Mouse (Mus musculus) hindbrain, postnatal 0 days (tissue): ENCODE data around the gene Gmcl1. TPM values are rescaled to one million over a fixed set of nuclear protein-coding genes. Genes with fewer than 3 reads are reported as not detected.

ENCODE experiments used
- ATAC-seq: fragments of 200-750 bp; cut with Nextera tagmentation; 2 replicates; pipeline ENCODE4 v1.8.0; 2017; ENCODE audit warnings: mild to moderate bottlenecking, moderate TSS enrichment, moderate library complexity
- DNase-seq: peaks from one replicate; pipeline ENCODE4 v3.0.0-alpha.2; 2015; ENCODE audit warnings: low spot score
- H3K27ac ChIP-seq: fragments of 300-500 bp; sonication (generic); 2 replicates; pipeline ENCODE4 v1.5.1; 2014; ENCODE audit warnings: mild to moderate bottlenecking
- H3K27me3 ChIP-seq: fragments of 300-500 bp; sonication (generic); 2 replicates; pipeline ENCODE4 v1.6.1; 2014; ENCODE audit warnings: low read length, mixed read lengths; ENCODE audit not compliant: insufficient read depth
- H3K36me3 ChIP-seq: fragments of 300-500 bp; sonication (generic); 2 replicates; pipeline ENCODE4 v1.6.1; 2014; ENCODE audit warnings: low read length, mixed read lengths; ENCODE audit not compliant: insufficient read depth
- H3K4me1 ChIP-seq: fragments of 300-500 bp; sonication (generic); 2 replicates; pipeline ENCODE4 v1.6.1; 2014; ENCODE audit warnings: antibody characterized with exemption, low read length, mixed read lengths; ENCODE audit not compliant: insufficient read depth
- H3K4me2 ChIP-seq: fragments of 300-500 bp; sonication (generic); 2 replicates; pipeline ENCODE4 v1.6.1; 2014; ENCODE audit warnings: low read depth, mild to moderate bottlenecking, low read length, moderate library complexity, mixed read lengths
- H3K4me3 ChIP-seq: fragments of 300-500 bp; sonication (generic); 2 replicates; pipeline ENCODE4 v1.5.1; 2014; ENCODE audit warnings: low read length
- H3K9ac ChIP-seq: fragments of 300-500 bp; sonication (generic); replicated peaks from 2 replicates; pipeline ENCODE4 v1.6.1; 2014; ENCODE audit warnings: mild to moderate bottlenecking, low read length, moderate library complexity, mixed read lengths
- H3K9me3 ChIP-seq: fragments of 300-500 bp; sonication (generic); 2 replicates; pipeline ENCODE4 v1.6.1; 2016; ENCODE audit warnings: low read length, mixed read lengths
- CTCF ChIP-seq: IDR thresholded peaks from 2 replicates; pipeline ENCODE4 v1.5.1; 2016; ENCODE audit warnings: antibody characterized with exemption, control low read depth, low read depth
- WGBS: fragments of 180-500 bp; shearing (Covaris S2); extraction: QIAGEN DNeasy Blood & Tissue Kit; methylation state at CpG from one replicate; pipeline ENCODE4 v1.1.7; 2014; 5-methylcytosine and 5-hydroxymethylcytosine counted together
- polyA plus RNA-seq: library from polyadenylated mRNA; unstranded; fragments of >200 nt; fragmentation: Nextera tagmentation; extraction: Ambion mirVana; gene quantifications from 2 replicates; pipeline ENCODE4 v1.2.1, GENCODE M21; 2015
- total RNA-seq: library from RNA; depleted of rRNA; stranded (reverse); fragments of >200 nt; gene quantifications from 2 replicates; pipeline ENCODE4 v1.2.3, GENCODE M21; 2014

Gmcl1 gene
- total and polyA plus RNA-seq, 2 experiments from 2014 or later: 15.9 to 25.8 TPM

GRCm38 (mm10) chr6:86736830-86737229, 3.6 kb upstream of the Gmcl1 start:
- 81% methylated on average over 6 of the region's 6 CpGs for WGBS
- Histone ChIP-seq H3K36me3 (no peaks in the 10 kb centered on the region), H3K9ac (no peak overlapping the region), H3K4me2 (no peak overlapping the region), H3K9me3 (no peaks in the 10 kb centered on the region), H3K27me3 (no peaks in the 10 kb centered on the region), H3K4me1 (peaks cover 4% of the 10 kb centered on the region), H3K4me3 (no peak overlapping the region), H3K27ac (no peak overlapping the region)
- DNase-seq (no peak), ATAC-seq (no peak)
- TF ChIP-seq CTCF: no peak

GRCm38 (mm10) chr6:86736313-86736712, 3.1 kb upstream of the Gmcl1 start:
- DNase-seq (no peak), ATAC-seq (no peak)
- no peak overlapping the region for H3K9ac ChIP-seq

GRCm38 (mm10) chr6:86732276-86733173, 658 bp downstream of the Gmcl1 start:
- H3K36me3 ChIP-seq: no peaks in the 10 kb centered on the region
- ATAC-seq (peak; percentile 80), DNase-seq (peak; percentile 52)
- peaks cover 14% of the 10 kb centered on the region for H3K4me1 ChIP-seq
- H3K9ac ChIP-seq: peak overlapping the region; percentile 89
- peak overlapping the region; percentile 83 for H3K4me2 ChIP-seq
- H3K9me3 ChIP-seq: no peaks in the 10 kb centered on the region
- WGBS: under 1% methylated on average over 52 of the region's 62 CpGs
- peak overlapping the region; percentile 97 for H3K4me3 ChIP-seq
- no peaks in the 10 kb centered on the region for H3K27me3 ChIP-seq
- peak overlapping the region; percentile 94 for H3K27ac ChIP-seq
- TF ChIP-seq CTCF: peak; percentile 16; the same call in 1 of the 2 replicates

More at GRCm38 (mm10) chr6:86736313-86736712, 3.1 kb upstream of the Gmcl1 start:
- H3K4me2 ChIP-seq: no peak overlapping the region
- H3K9me3 ChIP-seq: no peaks in the 10 kb centered on the region
- TF ChIP-seq CTCF: no peak
- no peak overlapping the region for H3K27ac ChIP-seq
- peaks cover 6% of the 10 kb centered on the region for H3K4me1 ChIP-seq
- no peak overlapping the region for H3K4me3 ChIP-seq
- WGBS: 80% methylated on average over 4 of the region's 4 CpGs
- no peaks in the 10 kb centered on the region for H3K27me3 ChIP-seq
- H3K36me3 ChIP-seq: no peaks in the 10 kb centered on the region

GRCm38 (mm10) chr6:86728711-86729110, 4.5 kb downstream of the Gmcl1 start:
- Histone ChIP-seq H3K27me3 (no peaks in the 10 kb centered on the region), H3K4me3 (no peak overlapping the region), H3K9me3 (no peaks in the 10 kb centered on the region), H3K4me2 (no peak overlapping the region), H3K36me3 (no peaks in the 10 kb centered on the region), H3K27ac (no peak overlapping the region), H3K4me1 (peaks cover 10% of the 10 kb centered on the region; the same call in 1 of the 2 replicates), H3K9ac (no peak overlapping the region)
- DNase-seq (no peak), ATAC-seq (no peak)
- 85% methylated on average over 5 of the region's 5 CpGs for WGBS
- no peak for TF ChIP-seq CTCF

GRCm38 (mm10) chr6:86721977-86722376, 11.2 kb downstream of the Gmcl1 start:
- Histone ChIP-seq H3K4me2 (no peak overlapping the region), H3K9ac (no peak overlapping the region), H3K27ac (no peak overlapping the region), H3K4me1 (no peaks in the 10 kb centered on the region), H3K4me3 (no peak overlapping the region), H3K36me3 (peaks cover 6% of the 10 kb centered on the region; the same call in 1 of the 2 replicates), H3K27me3 (no peaks in the 10 kb centered on the region), H3K9me3 (no peaks in the 10 kb centered on the region)
- no peak for ATAC-seq
- 86% methylated on average over 3 of the region's 3 CpGs for WGBS
- DNase-seq: no peak
- no peak for TF ChIP-seq CTCF

GRCm38 (mm10) chr6:86708072-86708774, 25.0 kb downstream of the Gmcl1 start:
- Histone ChIP-seq H3K27me3 (no peaks in the 10 kb centered on the region), H3K27ac (no peak overlapping the region), H3K4me1 (no peaks in the 10 kb centered on the region), H3K9ac (no peak overlapping the region), H3K4me3 (no peak overlapping the region), H3K9me3 (no peaks in the 10 kb centered on the region), H3K4me2 (no peak overlapping the region), H3K36me3 (peaks cover 63% of the 10 kb centered on the region)
- no peak for TF ChIP-seq CTCF
- WGBS: 86% methylated on average over 4 of the region's 4 CpGs
- DNase-seq: no peak
- ATAC-seq: no peak
